Mouse (Mus musculus) liver, adult 2 months (tissue): Measurements from ENCODE around the gene Rasa3. TPM values are rescaled to one million over a fixed set of nuclear protein-coding genes. Genes with fewer than 3 reads are reported as not detected.
A peak's percentile ranks its signal among the peaks of the same experiment; 100 is the strongest.

Experiments used
- DNase-seq: peaks from one replicate; pipeline ENCODE4 v3.0.0-alpha.2; 2011; ENCODE audit warnings: low read depth, low spot score; ENCODE audit errors: extremely low read depth
- H3K27ac ChIP-seq: fragments of 200-500 bp; replicated peaks from 2 replicates; pipeline ENCODE4 v1.5.1; 2012; ENCODE audit warnings: low read depth, mild to moderate bottlenecking, control low read depth, inconsistent platforms, low read length; ENCODE audit not compliant: insufficient read depth
- H3K27me3 ChIP-seq: fragments of 200-500 bp; 2 replicates; pipeline ENCODE4 v1.6.1; 2012; ENCODE audit warnings: mild to moderate bottlenecking, moderate library complexity, low read length, inconsistent platforms; ENCODE audit not compliant: control insufficient read depth, insufficient read depth
- H3K36me3 ChIP-seq: fragments of 200-500 bp; 2 replicates; pipeline ENCODE4 v1.6.1; 2012; ENCODE audit warnings: low read length, inconsistent platforms; ENCODE audit not compliant: control insufficient read depth, insufficient read depth
- H3K4me1 ChIP-seq: fragments of 200-500 bp; 2 replicates; pipeline ENCODE4 v1.6.1; 2011; ENCODE audit warnings: low read length; ENCODE audit not compliant: control insufficient read depth, insufficient read depth
- H3K4me3 ChIP-seq: fragments of 200-500 bp; 2 replicates; pipeline ENCODE4 v1.5.1; 2011; ENCODE audit warnings: low read depth, mild to moderate bottlenecking, control low read depth, low read length, moderate library complexity; ENCODE audit not compliant: insufficient read depth
- H3K79me2 ChIP-seq: fragments of 200-500 bp; 2 replicates; pipeline ENCODE4 v1.6.1; 2012; ENCODE audit warnings: inconsistent platforms, mild to moderate bottlenecking, low read length, moderate library complexity; ENCODE audit not compliant: control insufficient read depth, insufficient read depth
- H3K9ac ChIP-seq: fragments of 200-500 bp; 2 replicates; pipeline ENCODE4 v1.6.1; 2012; ENCODE audit warnings: low read depth, mild to moderate bottlenecking, control low read depth, inconsistent platforms, low read length
- CTCF ChIP-seq: fragments of 200-500 bp; IDR thresholded peaks from 2 replicates; pipeline ENCODE4 v1.5.1; 2011; ENCODE audit warnings: low read depth, low read length, control low read depth
- POLR2A ChIP-seq: fragments of 200-500 bp; IDR thresholded peaks from 2 replicates; pipeline ENCODE4 v1.6.1; 2011; ENCODE audit warnings: low read length, control low read depth; ENCODE audit not compliant: insufficient read depth; ENCODE audit errors: extremely low read depth
- WGBS: fragments of 180-500 bp; shearing (Covaris S2); methylation state at CpG from one replicate; pipeline ENCODE4 v1.1.7; 2018; 5-methylcytosine and 5-hydroxymethylcytosine counted together
- polyA plus RNA-seq: library from polyadenylated mRNA; depleted of rRNA; stranded (reverse); fragments of >200 nt; gene quantifications from 2 replicates; pipeline ENCODE4 v1.2.3, GENCODE M21; 2012
- total RNA-seq: library from RNA; depleted of rRNA; stranded (reverse); fragments of >200 nt; gene quantifications from 2 replicates; pipeline ENCODE4 v1.2.3, GENCODE M21; 2014

Gene Rasa3
- total and polyA plus RNA-seq, 2 experiments, result 6.6 to 10.3 TPM

- TF ChIP-seq POLR2A (no peak), CTCF (0 out of 2 replicates have a peak, but pooled peaks have one; percentile 5)
- Histone ChIP-seq H3K27ac (peak overlapping the region; percentile 24; the same call in 1 of the 2 replicates), H3K36me3 (no peaks in the 10 kb centered on the region), H3K4me1 (peaks cover 15% of the 10 kb centered on the region), H3K9ac (no peak overlapping the region), H3K4me3 (no peak overlapping the region), H3K79me2 (no peaks in the 10 kb centered on the region; the same call in 1 of the 2 replicates), H3K27me3 (no peaks in the 10 kb centered on the region)
- DNase-seq, result no peak
- 50% methylated on average over 6 of the region's 6 CpGs for WGBS
Measured at GRCm38 (mm10) chr8:13644155-13644554, 33.2 kb downstream of the Rasa3 start.

DNA sequence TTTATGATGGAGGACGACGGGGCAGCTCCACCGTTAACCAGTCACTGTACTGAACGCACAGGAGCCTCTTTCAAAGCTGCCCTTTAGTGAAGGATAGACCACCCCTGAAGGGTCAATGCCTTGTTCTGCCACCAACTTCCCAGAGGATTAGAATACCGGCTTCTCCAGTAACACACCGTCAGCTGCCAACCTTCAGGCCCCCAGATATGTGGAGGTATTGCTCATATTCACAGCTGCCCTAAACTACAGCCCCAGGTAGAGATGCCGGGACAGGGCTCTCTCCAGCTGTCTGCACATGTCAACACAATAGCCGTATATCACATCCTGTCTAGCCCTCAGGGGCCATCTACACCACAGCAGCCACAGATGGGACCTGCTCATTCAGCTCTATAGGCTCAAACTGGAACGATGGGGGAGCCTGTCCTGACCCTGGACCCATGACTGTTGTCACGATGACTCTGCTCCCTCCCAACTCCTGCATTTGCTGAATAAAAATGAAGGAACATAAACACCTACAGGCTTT, 34.7 kb downstream of the Rasa3 start:
- WGBS, result 96% methylated on average over 10 of the region's 10 CpGs
- DNase-seq, result no peak
- Histone ChIP-seq H3K9ac (no peak overlapping the region), H3K4me3 (no peak overlapping the region), H3K4me1 (peaks cover 6% of the 10 kb centered on the region; the same call in 1 of the 2 replicates), H3K79me2 (no peaks in the 10 kb centered on the region; the same call in 1 of the 2 replicates), H3K27me3 (no peaks in the 10 kb centered on the region), H3K27ac (no peak overlapping the region), H3K36me3 (no peaks in the 10 kb centered on the region)
- TF ChIP-seq CTCF, result no peak

GRCm38 (mm10) chr8:13641206-13641605, 36.2 kb downstream of the Rasa3 start:
- TF ChIP-seq POLR2A, result no peak
- no peak for TF ChIP-seq CTCF
- Histone ChIP-seq H3K36me3 (no peaks in the 10 kb centered on the region), H3K27ac (no peak overlapping the region), H3K4me3 (no peak overlapping the region), H3K27me3 (no peaks in the 10 kb centered on the region), H3K9ac (no peak overlapping the region), H3K79me2 (no peaks in the 10 kb centered on the region; the same call in 1 of the 2 replicates), H3K4me1 (peaks cover 6% of the 10 kb centered on the region; the same call in 1 of the 2 replicates)
- no peak for DNase-seq
- WGBS, result 74% methylated on average over 9 of the region's 9 CpGs

DNA sequence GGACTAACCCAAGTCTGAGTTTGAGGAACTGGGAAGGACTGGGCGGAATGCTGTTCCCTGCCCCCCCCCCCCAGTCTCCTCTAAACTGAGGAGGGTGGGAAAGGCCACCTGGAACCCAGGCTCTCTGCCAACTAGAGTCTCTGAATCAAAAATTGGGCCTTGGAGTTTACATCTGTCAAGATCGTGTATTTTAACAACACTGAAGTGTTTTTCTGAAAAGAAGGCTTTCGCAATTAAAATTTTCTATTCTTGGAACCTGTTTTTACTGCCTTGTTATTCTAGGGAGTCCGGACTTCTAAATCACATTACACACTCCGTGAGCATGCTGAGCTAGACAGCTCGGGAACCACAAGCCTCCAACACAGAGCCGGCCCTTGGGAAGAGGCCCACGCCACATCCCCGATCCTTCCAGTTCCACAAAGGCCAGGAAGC, 36.9 kb downstream of the Rasa3 start:
- TF ChIP-seq CTCF (no peak), POLR2A (no peak)
- WGBS, result 77% methylated on average over 9 of the region's 9 CpGs
- no peaks in the 10 kb centered on the region; the same call in 1 of the 2 replicates for H3K79me2 ChIP-seq
- peaks cover 6% of the 10 kb centered on the region; the same call in 1 of the 2 replicates for H3K4me1 ChIP-seq
- no peak for DNase-seq
- H3K27me3 ChIP-seq, result no peaks in the 10 kb centered on the region
- no peaks in the 10 kb centered on the region for H3K36me3 ChIP-seq
- no peak overlapping the region for H3K9ac ChIP-seq
- H3K4me3 ChIP-seq, result no peak overlapping the region
- H3K27ac ChIP-seq, result no peak overlapping the region

- DNase-seq, result no peak
- Histone ChIP-seq H3K4me1 (no peaks in the 10 kb centered on the region), H3K27me3 (no peaks in the 10 kb centered on the region), H3K9ac (no peak overlapping the region), H3K4me3 (no peak overlapping the region), H3K27ac (no peak overlapping the region), H3K79me2 (no peaks in the 10 kb centered on the region), H3K36me3 (no peaks in the 10 kb centered on the region)
- no peak for TF ChIP-seq POLR2A
- no peak for TF ChIP-seq CTCF
- 70% methylated on average over 6 of the region's 6 CpGs for WGBS
Measured at GRCm38 (mm10) chr8:13633107-13633506, 44.3 kb downstream of the Rasa3 start.

DNA sequence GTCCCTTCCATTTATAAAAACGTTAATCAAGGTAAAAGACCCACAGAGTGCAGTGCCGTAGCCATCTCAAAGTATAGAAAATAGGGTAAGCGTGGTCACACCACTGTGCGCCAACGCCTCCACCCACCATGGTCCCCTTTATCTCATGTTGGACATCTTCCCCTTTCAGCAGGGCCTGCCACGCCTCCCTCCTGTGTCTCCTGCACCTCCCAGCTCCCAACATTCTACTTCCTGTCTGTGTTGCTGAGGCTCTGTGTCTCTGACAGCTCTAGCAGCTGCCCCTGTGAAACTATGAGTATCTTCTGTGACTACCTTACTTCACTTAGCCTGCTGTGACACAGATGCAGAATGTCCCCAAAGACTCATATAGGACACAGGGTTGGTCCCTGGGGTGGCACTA, 45.1 kb downstream of the Rasa3 start:
- H3K4me1 ChIP-seq, result no peaks in the 10 kb centered on the region
- H3K4me3 ChIP-seq, result no peak overlapping the region
- H3K27me3 ChIP-seq, result no peaks in the 10 kb centered on the region
- no peaks in the 10 kb centered on the region for H3K79me2 ChIP-seq
- TF ChIP-seq CTCF, result no peak
- no peak for TF ChIP-seq POLR2A
- no peak overlapping the region for H3K9ac ChIP-seq
- H3K27ac ChIP-seq, result no peak overlapping the region
- DNase-seq, result no peak
- no peaks in the 10 kb centered on the region for H3K36me3 ChIP-seq
- 86% methylated on average over 6 of the region's 6 CpGs for WGBS
